Mouse (Mus musculus): Measurements from ENCODE around the gene Rasa3.

- TF ChIP-seq CTCF (IDR thresholded peaks at IDR 0.05) (no peak), EP300 (IDR thresholded peaks at IDR 0.05) (no peak)
These were observed 779 bp upstream of the Rasa3 start for GRCm38 (mm10) chr8:13678182-13678581.

All from lung, postnatal 0 days (tissue).